Mouse (Mus musculus) embryonic fibroblast, embryonic 13.5 days (primary cell): ENCODE measurements at regions not wholly inside any gene's neighbourhood (a gene's known extent, or its start where the extent isn't known, plus 50 kb on each side); places are given as distances from the start of the nearest gene placed in this dataset.

Source experiments
- CTCF ChIP-seq: IDR thresholded peaks from 2 replicates; pipeline ENCODE4 v1.5.1; 2011; ENCODE audit warnings: mild to moderate bottlenecking, control low read depth, low read length, moderate library complexity, borderline replicate concordance; ENCODE audit not compliant: insufficient read depth
- POLR2A ChIP-seq: IDR thresholded peaks from 2 replicates; pipeline ENCODE4 v1.6.1; 2011; ENCODE audit warnings: low read depth, mild to moderate bottlenecking, control low read depth, low read length, moderate library complexity

GRCm38 (mm10) chr4:142587345-142588035 lies 348.3 kb upstream of the Kazn start:
- TF ChIP-seq POLR2A (no peak), CTCF (no peak)
